Mouse (Mus musculus) kidney, embryonic 16.5 days (tissue): ENCODE measurements at regions not wholly inside any gene's neighbourhood (a gene's known extent, or its start where the extent isn't known, plus 50 kb on each side); places are given as distances from the start of the nearest gene placed in this dataset.
"Not testable (repeated sequence)": the region's sequence is repeated elsewhere in the genome, so short reads cannot be mapped to it uniquely, and the experiment has no call there.

ENCODE experiments used
- ATAC-seq: fragments of 200-750 bp; cut with Nextera tagmentation; 2 replicates; pipeline ENCODE4 v1.8.0; 2017; ENCODE audit warnings: moderate TSS enrichment; ENCODE audit not compliant: low FRiP score, low TSS enrichment
- H3K27ac ChIP-seq: fragments of 300-500 bp; sonication (generic); 2 replicates; pipeline ENCODE4 v1.5.1; 2014; ENCODE audit warnings: low read length
- H3K27me3 ChIP-seq: fragments of 300-500 bp; sonication (generic); 2 replicates; pipeline ENCODE4 v1.6.1; 2014; ENCODE audit warnings: low read length, control low read depth, mixed read lengths; ENCODE audit not compliant: insufficient read depth
- H3K36me3 ChIP-seq: fragments of 300-500 bp; sonication (generic); 2 replicates; pipeline ENCODE4 v1.6.1; 2014; ENCODE audit warnings: low read length, control low read depth, mixed read lengths; ENCODE audit not compliant: insufficient read depth
- H3K4me1 ChIP-seq: fragments of 300-500 bp; sonication (generic); 2 replicates; pipeline ENCODE4 v1.6.1; 2014; ENCODE audit warnings: low read length, control low read depth, mixed read lengths; ENCODE audit not compliant: insufficient read depth
- H3K4me2 ChIP-seq: fragments of 300-500 bp; sonication (generic); replicated peaks from 2 replicates; pipeline ENCODE4 v1.6.1; 2014; ENCODE audit warnings: low read depth, low read length
- H3K4me3 ChIP-seq: fragments of 300-500 bp; sonication (generic); 2 replicates; pipeline ENCODE4 v1.5.1; 2014; ENCODE audit warnings: mild to moderate bottlenecking, low read length
- H3K9ac ChIP-seq: fragments of 300-500 bp; sonication (generic); replicated peaks from 2 replicates; pipeline ENCODE4 v1.6.1; 2014; ENCODE audit warnings: low read length
- H3K9me3 ChIP-seq: fragments of 300-500 bp; sonication (generic); 2 replicates; pipeline ENCODE4 v1.6.1; 2016; ENCODE audit warnings: low read length, control low read depth
- WGBS: fragments of 180-500 bp; shearing (Covaris S2); extraction: QIAGEN DNeasy Blood & Tissue Kit; methylation state at CpG from one replicate; pipeline ENCODE4 v1.1.7; 2014; 5-methylcytosine and 5-hydroxymethylcytosine counted together

DNA sequence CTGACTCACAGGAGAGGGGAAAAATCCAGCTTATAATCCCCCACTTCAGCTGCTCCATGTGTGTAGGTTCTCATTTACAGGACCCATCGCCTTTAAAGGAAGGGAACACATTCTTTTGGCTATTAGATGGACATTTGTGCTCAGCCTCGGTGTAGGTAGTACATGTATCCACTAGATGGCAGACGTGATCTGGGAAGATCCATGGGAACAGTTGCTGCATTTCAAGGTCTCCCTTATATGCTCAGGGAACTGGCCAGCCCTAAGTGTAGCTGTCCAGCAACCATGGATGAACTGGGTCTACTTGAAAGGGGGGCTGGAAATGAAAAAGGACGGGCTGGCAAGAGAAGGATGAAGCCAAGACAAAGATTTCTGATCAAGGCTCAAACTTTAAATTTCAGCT is 124.0 kb downstream of the Akain1 start:
- Histone ChIP-seq H3K9me3 (no peaks in the 10 kb centered on the region), H3K4me3 (no peak overlapping the region), H3K27ac (no peak overlapping the region), H3K4me2 (no peak overlapping the region), H3K9ac (no peak overlapping the region), H3K4me1 (no peaks in the 10 kb centered on the region), H3K36me3 (no peaks in the 10 kb centered on the region), H3K27me3 (no peaks in the 10 kb centered on the region)
- peak; percentile 83; the same call in 1 of the 2 replicates for ATAC-seq
- WGBS: 20% methylated on average over 4 of the region's 4 CpGs

DNA sequence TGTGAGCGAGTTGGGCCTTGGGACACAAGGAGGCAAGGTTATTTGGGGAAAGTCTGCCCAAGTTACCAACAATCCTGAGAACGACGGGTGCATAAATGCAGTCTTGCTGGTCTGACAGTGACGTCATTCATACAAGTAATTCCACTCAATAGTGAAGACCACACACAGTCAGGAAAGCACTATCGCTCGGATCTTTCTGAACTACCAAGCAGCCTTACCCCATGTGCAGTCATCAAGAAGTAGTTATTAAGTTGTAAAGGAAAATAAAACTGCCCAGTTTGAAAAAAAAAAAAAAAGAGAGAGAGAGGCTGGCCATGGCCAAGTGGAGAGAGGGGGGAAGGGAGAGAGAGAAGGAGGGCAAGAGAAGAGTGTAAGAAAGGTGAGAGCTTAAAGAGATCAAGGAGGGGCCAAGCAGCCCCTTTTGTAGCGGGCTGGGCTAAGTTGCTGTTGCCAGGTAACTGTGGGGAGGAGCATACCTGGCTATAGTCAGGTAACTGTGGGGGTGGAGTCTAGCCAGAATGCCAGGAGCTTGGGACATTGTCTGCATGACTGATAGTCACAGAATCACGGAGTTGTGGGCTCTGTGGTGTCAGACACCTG is 132.0 kb downstream of the Akain1 start:
- H3K36me3 ChIP-seq, H3K4me1 ChIP-seq, H3K9ac ChIP-seq, H3K4me3 ChIP-seq, H3K27me3 ChIP-seq, H3K27ac ChIP-seq, H3K4me2 ChIP-seq, H3K9me3 ChIP-seq, ATAC-seq: not testable (repeated sequence)
- WGBS: 54% methylated on average over 8 of the region's 8 CpGs

DNA sequence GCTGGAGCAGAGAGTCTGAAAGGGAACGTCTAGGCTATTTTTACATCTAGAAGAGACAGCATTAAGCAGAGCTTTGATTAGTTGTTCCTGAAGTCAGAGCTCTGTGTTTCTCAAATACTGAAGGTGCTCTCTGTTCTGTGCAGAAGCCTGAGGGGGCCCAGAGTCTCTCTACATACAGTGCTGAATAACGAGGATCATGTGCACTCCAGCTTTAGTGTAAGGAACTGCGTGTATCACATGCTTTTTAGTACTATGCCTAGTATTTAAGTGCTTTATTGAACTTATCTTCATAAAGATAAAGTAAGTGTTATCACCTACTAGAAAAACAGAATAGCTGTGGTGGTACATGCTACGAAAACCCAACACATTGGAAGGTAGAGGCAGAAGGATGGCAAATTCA is 151.4 kb downstream of the Akain1 start:
- Histone ChIP-seq H3K36me3 (no peaks in the 10 kb centered on the region), H3K4me1 (no peaks in the 10 kb centered on the region), H3K9me3 (no peaks in the 10 kb centered on the region), H3K4me3 (no peak overlapping the region), H3K4me2 (no peak overlapping the region), H3K27me3 (no peaks in the 10 kb centered on the region), H3K9ac (no peak overlapping the region), H3K27ac (no peak overlapping the region)
- whole genome bisulfite sequencing: 70% methylated on average over 4 of the region's 4 CpGs
- no peak for ATAC-seq

GRCm38 (mm10) chr17:69597773-69598295 is 158.7 kb downstream of the Akain1 start:
- Histone ChIP-seq H3K4me1 (no peaks in the 10 kb centered on the region), H3K9ac (no peak overlapping the region), H3K27me3 (no peaks in the 10 kb centered on the region), H3K4me2 (no peak overlapping the region), H3K27ac (no peak overlapping the region), H3K9me3 (no peaks in the 10 kb centered on the region), H3K36me3 (no peaks in the 10 kb centered on the region), H3K4me3 (no peak overlapping the region)
- WGBS: 78% methylated on average over 3 of the region's 3 CpGs
- ATAC-seq: no peak

GRCm38 (mm10) chr17:69598461-69598860 is 159.3 kb downstream of the Akain1 start:
- whole genome bisulfite sequencing: 86% methylated on average over 5 of the region's 5 CpGs

DNA sequence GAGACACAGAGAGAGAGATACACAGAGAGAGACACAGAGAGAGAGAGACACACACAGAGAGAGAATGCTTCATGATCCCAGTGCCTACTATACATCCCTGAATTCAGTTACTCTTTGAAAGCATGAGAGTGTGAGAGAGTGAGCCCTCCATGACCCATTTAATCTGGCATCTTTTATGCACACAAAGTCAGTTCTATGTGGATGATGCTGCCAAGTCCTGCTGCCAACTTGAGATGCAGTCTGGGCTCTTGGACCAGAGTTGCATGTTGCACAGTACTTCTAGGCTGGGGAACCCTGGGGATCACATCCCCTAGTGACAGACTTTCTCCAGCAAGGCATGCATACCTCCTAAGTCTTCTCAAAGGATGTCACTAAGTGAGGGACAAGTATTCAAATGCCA is 164.5 kb downstream of the Akain1 start:
- Histone ChIP-seq H3K27me3 (no peaks in the 10 kb centered on the region), H3K36me3 (no peaks in the 10 kb centered on the region), H3K4me2 (no peak overlapping the region), H3K9me3 (no peaks in the 10 kb centered on the region), H3K27ac (no peak overlapping the region), H3K4me3 (no peak overlapping the region), H3K9ac (no peak overlapping the region), H3K4me1 (no peaks in the 10 kb centered on the region)
- no peak for ATAC-seq

More at GRCm38 (mm10) chr17:69598461-69598860, 159.3 kb downstream of the Akain1 start:
- no peak overlapping the region for H3K4me3 ChIP-seq
- H3K27ac ChIP-seq: no peak overlapping the region
- ATAC-seq: no peak
- H3K9me3 ChIP-seq: no peaks in the 10 kb centered on the region
- H3K27me3 ChIP-seq: no peaks in the 10 kb centered on the region
- no peak overlapping the region for H3K4me2 ChIP-seq
- no peaks in the 10 kb centered on the region for H3K36me3 ChIP-seq
- no peak overlapping the region for H3K9ac ChIP-seq
- no peaks in the 10 kb centered on the region for H3K4me1 ChIP-seq

DNA sequence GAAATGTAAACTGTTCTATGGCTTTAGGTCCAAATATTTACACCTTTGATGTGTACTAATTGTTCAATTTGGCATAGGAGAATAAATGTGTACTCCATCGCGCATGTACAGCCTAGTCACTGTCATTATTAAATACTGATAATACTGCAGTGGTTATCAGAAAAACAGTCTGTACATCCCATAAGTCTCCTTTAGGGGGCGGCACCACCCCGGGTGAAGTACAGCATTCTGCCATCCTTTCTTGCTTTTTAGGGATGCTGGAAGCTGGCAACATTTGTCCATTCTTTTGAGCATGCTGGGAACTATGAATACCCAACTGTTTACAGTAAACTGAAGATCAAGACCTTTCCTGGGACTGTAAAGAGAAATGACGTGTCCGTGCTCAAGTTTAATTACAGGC is 165.6 kb downstream of the Akain1 start:
- 68% methylated on average over 6 of the region's 6 CpGs for WGBS
- no peak overlapping the region for H3K4me2 ChIP-seq
- H3K9ac ChIP-seq: no peak overlapping the region
- ATAC-seq: no peak
- no peaks in the 10 kb centered on the region for H3K9me3 ChIP-seq
- H3K36me3 ChIP-seq: no peaks in the 10 kb centered on the region
- H3K27ac ChIP-seq: no peak overlapping the region
- no peaks in the 10 kb centered on the region for H3K4me1 ChIP-seq
- H3K4me3 ChIP-seq: no peak overlapping the region
- no peaks in the 10 kb centered on the region for H3K27me3 ChIP-seq

DNA sequence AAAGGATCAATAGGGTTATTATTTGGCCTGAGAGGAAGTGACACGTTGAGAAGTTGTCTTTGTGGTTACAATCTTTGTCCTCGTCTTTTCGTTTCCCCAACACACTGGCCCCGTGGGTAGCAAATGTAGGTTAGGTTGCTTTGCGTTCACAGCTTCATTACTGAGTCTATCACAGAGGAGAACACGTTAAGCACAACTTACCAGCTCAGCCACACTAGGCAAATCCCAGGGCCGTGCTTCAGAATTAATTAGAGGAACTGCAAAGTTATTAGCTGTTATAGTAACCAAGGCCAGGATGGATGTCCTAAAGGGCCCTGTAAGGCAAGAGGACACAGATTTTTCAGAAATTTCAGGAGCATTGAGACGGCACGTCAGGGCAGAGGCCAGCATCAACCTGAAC is 166.3 kb downstream of the Akain1 start:
- H3K9me3 ChIP-seq: no peaks in the 10 kb centered on the region
- no peak for ATAC-seq
- H3K27me3 ChIP-seq: no peaks in the 10 kb centered on the region
- H3K4me2 ChIP-seq: no peak overlapping the region
- no peak overlapping the region for H3K4me3 ChIP-seq
- H3K36me3 ChIP-seq: no peaks in the 10 kb centered on the region
- no peak overlapping the region for H3K27ac ChIP-seq
- 77% methylated on average over 9 of the region's 9 CpGs for WGBS
- no peak overlapping the region for H3K9ac ChIP-seq
- H3K4me1 ChIP-seq: no peaks in the 10 kb centered on the region

DNA sequence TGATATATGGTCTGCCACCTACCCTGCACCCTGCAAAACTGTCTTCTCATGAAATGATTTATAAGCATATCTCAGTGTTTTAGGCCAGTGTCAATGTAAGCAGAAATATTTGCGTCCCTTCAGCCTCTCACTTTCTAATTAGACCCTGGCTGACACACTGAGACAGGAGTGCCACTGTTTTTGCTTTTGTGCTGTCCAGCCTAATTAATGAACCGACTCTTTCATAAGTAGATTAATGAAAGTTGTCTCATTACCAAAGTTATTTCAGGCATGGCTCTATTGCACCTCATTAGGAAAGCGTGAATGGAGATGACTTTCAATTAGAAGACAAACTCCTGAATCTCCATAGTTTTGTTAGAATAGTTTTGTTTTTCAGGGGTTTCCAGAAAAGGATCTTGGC is 192.3 kb downstream of the Akain1 start:
- ATAC-seq: no peak
- no peaks in the 10 kb centered on the region for H3K4me1 ChIP-seq
- no peak overlapping the region for H3K27ac ChIP-seq
- no peak overlapping the region for H3K9ac ChIP-seq
- H3K4me3 ChIP-seq: no peak overlapping the region
- H3K27me3 ChIP-seq: no peaks in the 10 kb centered on the region
- H3K9me3 ChIP-seq: no peaks in the 10 kb centered on the region
- no peaks in the 10 kb centered on the region for H3K36me3 ChIP-seq
- WGBS: 39% methylated on average over 3 of the region's 3 CpGs
- H3K4me2 ChIP-seq: no peak overlapping the region

GRCm38 (mm10) chr17:69650496-69650895 is 211.4 kb downstream of the Akain1 start:
- not testable (repeated sequence) for H3K9me3 ChIP-seq, H3K27ac ChIP-seq, H3K4me1 ChIP-seq, H3K4me2 ChIP-seq, H3K36me3 ChIP-seq, ATAC-seq, H3K4me3 ChIP-seq, H3K27me3 ChIP-seq, H3K9ac ChIP-seq
- WGBS: 78% methylated on average over 2 of the region's 2 CpGs
